Mouse (Mus musculus): ENCODE measurements at regions not wholly inside any gene's neighbourhood (a gene's known extent, or its start where the extent isn't known, plus 50 kb on each side); places are given as distances from the start of the nearest gene placed in this dataset.
A peak's percentile ranks its signal among the peaks of the same experiment; 100 is the strongest.

DNA sequence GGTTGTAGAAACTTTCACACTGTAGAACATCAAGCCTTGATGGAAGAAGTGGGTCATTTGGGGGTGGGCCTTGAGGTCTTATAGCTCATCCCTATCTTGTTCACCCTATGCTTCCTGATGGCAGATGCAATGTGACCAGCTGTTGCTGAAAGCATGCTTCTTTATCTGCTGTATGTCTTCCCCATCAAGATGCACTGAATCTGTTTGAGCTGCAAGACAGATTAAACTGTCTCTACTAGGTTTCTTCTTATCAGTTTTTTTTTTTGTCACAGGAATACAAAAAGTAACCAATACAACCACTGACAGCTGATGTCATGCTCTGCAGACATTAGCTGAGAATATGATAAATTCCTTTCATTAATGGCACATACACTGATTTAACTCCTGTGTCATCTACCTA is 505.0 kb upstream of the Fam160b2 start:
- Histone ChIP-seq H3K4me3 (ENCODE audit: low read depth, low read length) (no peak overlapping the region), H3K27ac (ENCODE audit: low read depth, low read length) (no peak overlapping the region), H3K27me3 (replicated peaks; ENCODE audit: control insufficient read depth, insufficient read depth, low read length) (no peaks in the 10 kb centered on the region), H3K4me2 (no peak overlapping the region), H3K4me1 (replicated peaks; ENCODE audit: control insufficient read depth, insufficient read depth, low read length) (no peaks in the 10 kb centered on the region), H3K36me3 (ENCODE audit: control insufficient read depth, insufficient read depth, low read length) (no peaks in the 10 kb centered on the region), H3K9ac (ENCODE audit: low read depth, low read length) (no peak overlapping the region), H3K9me3 (ENCODE audit: control insufficient read depth, low read length) (no peaks in the 10 kb centered on the region)
- DNase-seq (ENCODE audit: low spot score) (no peak), ATAC-seq (replicated peaks; ENCODE audit: low FRiP score) (no peak)

DNA sequence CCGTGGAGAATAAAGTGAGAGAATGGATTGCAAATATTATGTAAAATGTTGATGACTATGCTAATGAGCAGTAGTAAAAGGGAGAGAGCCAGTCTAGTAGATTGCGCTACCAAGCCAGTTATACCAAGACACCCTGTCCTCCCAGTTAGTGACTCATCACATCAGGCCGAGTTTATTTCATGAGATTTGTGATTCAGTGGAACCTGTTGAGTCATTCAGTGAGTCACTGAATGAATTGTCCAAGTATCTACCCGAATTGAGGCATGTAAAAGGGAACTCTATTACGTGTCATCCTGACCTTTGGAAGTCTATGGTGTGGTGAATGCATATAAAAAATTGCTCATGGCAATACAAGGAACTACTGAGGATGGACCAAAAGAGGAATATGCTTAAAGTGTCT is 504.3 kb upstream of the Fam160b2 start:
- H3K4me3 ChIP-seq (ENCODE audit: low read depth, low read length): no peak overlapping the region
- H3K4me2 ChIP-seq: no peak overlapping the region
- H3K27ac ChIP-seq (ENCODE audit: low read depth, low read length): no peak overlapping the region
- no peaks in the 10 kb centered on the region for H3K27me3 ChIP-seq (replicated peaks; ENCODE audit: control insufficient read depth, insufficient read depth, low read length)
- H3K9me3 ChIP-seq (ENCODE audit: control insufficient read depth, low read length): no peaks in the 10 kb centered on the region
- WGBS: 77% methylated on average over 5 of the region's 5 CpGs
- H3K9ac ChIP-seq (ENCODE audit: low read depth, low read length): no peak overlapping the region
- no peak for ATAC-seq (replicated peaks; ENCODE audit: low FRiP score)
- no peaks in the 10 kb centered on the region for H3K4me1 ChIP-seq (replicated peaks; ENCODE audit: control insufficient read depth, insufficient read depth, low read length)
- DNase-seq (ENCODE audit: low spot score): no peak
- H3K36me3 ChIP-seq (ENCODE audit: control insufficient read depth, insufficient read depth, low read length): no peaks in the 10 kb centered on the region

DNA sequence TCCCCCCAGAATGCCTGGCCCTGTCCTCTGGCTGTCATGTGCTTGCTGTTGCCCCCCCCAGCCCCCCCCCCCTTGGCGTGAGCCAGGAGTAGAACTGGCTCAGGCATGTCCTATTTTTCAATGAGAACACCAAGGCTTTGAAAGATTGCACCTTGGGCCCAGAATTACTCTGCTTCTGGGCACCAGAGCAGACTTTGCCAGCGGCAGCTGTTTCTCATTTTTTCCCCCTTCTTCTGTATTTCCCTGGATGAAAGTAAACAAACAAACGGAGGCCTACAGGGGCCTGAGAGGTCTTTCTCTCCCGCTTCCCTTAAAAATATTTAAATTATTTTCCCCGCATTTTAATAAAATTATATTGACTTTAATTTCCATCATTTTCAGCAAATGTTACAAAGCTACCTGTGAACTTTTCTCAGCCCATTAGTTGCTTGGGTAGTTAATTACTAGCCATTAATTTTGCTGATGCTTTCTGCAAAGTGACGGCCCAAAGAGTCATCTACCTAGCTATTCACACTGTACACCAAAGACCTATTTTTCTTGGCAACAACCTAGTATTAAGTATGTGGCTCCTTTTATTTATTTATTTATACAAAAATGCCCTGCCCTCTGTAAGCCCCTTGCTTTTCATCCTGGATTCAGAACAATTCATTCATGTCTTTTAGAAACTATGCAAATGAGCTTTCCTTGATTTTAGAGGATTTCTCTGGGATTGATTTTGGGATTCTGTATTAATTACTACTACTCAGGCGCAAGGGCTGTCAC is 496.2 kb upstream of the Fam160b2 start:
- Histone ChIP-seq H3K9me3 (ENCODE audit: control insufficient read depth, low read length) (no peaks in the 10 kb centered on the region), H3K4me2 (no peak overlapping the region), H3K27me3 (replicated peaks; ENCODE audit: control insufficient read depth, insufficient read depth, low read length) (no peaks in the 10 kb centered on the region), H3K36me3 (ENCODE audit: control insufficient read depth, insufficient read depth, low read length) (no peaks in the 10 kb centered on the region), H3K4me3 (ENCODE audit: low read depth, low read length) (no peak overlapping the region), H3K4me1 (replicated peaks; ENCODE audit: control insufficient read depth, insufficient read depth, low read length) (no peaks in the 10 kb centered on the region), H3K9ac (ENCODE audit: low read depth, low read length) (no peak overlapping the region), H3K27ac (ENCODE audit: low read depth, low read length) (no peak overlapping the region)
- ATAC-seq (replicated peaks; ENCODE audit: low FRiP score) (no peak), DNase-seq (ENCODE audit: low spot score) (no peak)
- WGBS: 80% methylated on average over 7 of the region's 7 CpGs

- Histone ChIP-seq H3K9me3 (ENCODE audit: control insufficient read depth, low read length) (no peaks in the 10 kb centered on the region), H3K27me3 (replicated peaks; ENCODE audit: control insufficient read depth, insufficient read depth, low read length) (no peaks in the 10 kb centered on the region), H3K4me1 (replicated peaks; ENCODE audit: control insufficient read depth, insufficient read depth, low read length) (no peaks in the 10 kb centered on the region), H3K4me2 (no peak overlapping the region), H3K27ac (ENCODE audit: low read depth, low read length) (no peak overlapping the region), H3K4me3 (ENCODE audit: low read depth, low read length) (no peak overlapping the region), H3K9ac (ENCODE audit: low read depth, low read length) (no peak overlapping the region), H3K36me3 (ENCODE audit: control insufficient read depth, insufficient read depth, low read length) (no peaks in the 10 kb centered on the region)
- 67% methylated on average over 8 of the region's 8 CpGs for WGBS
- ATAC-seq (replicated peaks; ENCODE audit: low FRiP score) (no peak), DNase-seq (ENCODE audit: low spot score) (no peak)
Observed at GRCm38 (mm10) chr14:71092626-71093326, 493.1 kb upstream of the Fam160b2 start.

DNA sequence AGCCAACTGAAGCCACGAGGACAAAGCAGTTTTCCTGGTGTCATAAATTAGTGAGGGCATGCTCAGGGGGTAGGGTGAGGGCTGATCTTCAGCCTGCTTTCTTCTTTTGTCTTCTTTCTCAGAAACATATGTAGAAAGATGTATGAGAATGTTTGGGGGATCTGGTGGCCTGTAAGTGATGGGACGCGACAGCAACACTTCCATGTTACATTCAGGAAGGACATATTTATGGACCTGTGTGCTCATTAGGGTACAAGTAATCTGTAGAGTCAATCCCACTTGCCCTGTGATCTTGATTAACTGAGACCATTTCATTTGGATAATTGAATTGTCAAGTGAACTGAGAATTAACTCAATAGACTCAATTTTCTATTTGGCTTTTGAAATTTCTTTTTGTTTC is 486.1 kb upstream of the Fam160b2 start:
- no peaks in the 10 kb centered on the region for H3K36me3 ChIP-seq (ENCODE audit: control insufficient read depth, insufficient read depth, low read length)
- DNase-seq (ENCODE audit: low spot score): no peak
- no peak overlapping the region for H3K27ac ChIP-seq (ENCODE audit: low read depth, low read length)
- WGBS: 79% methylated on average over 3 of the region's 3 CpGs
- H3K27me3 ChIP-seq (replicated peaks; ENCODE audit: control insufficient read depth, insufficient read depth, low read length): no peaks in the 10 kb centered on the region
- H3K4me2 ChIP-seq: no peak overlapping the region
- H3K9me3 ChIP-seq (ENCODE audit: control insufficient read depth, low read length): no peaks in the 10 kb centered on the region
- H3K4me1 ChIP-seq (replicated peaks; ENCODE audit: control insufficient read depth, insufficient read depth, low read length): no peaks in the 10 kb centered on the region
- no peak for ATAC-seq (replicated peaks; ENCODE audit: low FRiP score)
- no peak overlapping the region for H3K9ac ChIP-seq (ENCODE audit: low read depth, low read length)
- H3K4me3 ChIP-seq (ENCODE audit: low read depth, low read length): no peak overlapping the region

- no peak overlapping the region for H3K4me3 ChIP-seq (ENCODE audit: low read depth, low read length)
- no peak overlapping the region for H3K9ac ChIP-seq (ENCODE audit: low read depth, low read length)
- H3K4me1 ChIP-seq (replicated peaks; ENCODE audit: control insufficient read depth, insufficient read depth, low read length): no peaks in the 10 kb centered on the region
- no peak overlapping the region for H3K4me2 ChIP-seq
- no peak overlapping the region for H3K27ac ChIP-seq (ENCODE audit: low read depth, low read length)
- H3K27me3 ChIP-seq (replicated peaks; ENCODE audit: control insufficient read depth, insufficient read depth, low read length): no peaks in the 10 kb centered on the region
- no peaks in the 10 kb centered on the region for H3K36me3 ChIP-seq (ENCODE audit: control insufficient read depth, insufficient read depth, low read length)
- no peak for ATAC-seq (replicated peaks; ENCODE audit: low FRiP score)
- DNase-seq (ENCODE audit: low spot score): no peak
- no peaks in the 10 kb centered on the region for H3K9me3 ChIP-seq (ENCODE audit: control insufficient read depth, low read length)
Observed at GRCm38 (mm10) chr14:71082327-71082726, 482.7 kb upstream of the Fam160b2 start.

DNA sequence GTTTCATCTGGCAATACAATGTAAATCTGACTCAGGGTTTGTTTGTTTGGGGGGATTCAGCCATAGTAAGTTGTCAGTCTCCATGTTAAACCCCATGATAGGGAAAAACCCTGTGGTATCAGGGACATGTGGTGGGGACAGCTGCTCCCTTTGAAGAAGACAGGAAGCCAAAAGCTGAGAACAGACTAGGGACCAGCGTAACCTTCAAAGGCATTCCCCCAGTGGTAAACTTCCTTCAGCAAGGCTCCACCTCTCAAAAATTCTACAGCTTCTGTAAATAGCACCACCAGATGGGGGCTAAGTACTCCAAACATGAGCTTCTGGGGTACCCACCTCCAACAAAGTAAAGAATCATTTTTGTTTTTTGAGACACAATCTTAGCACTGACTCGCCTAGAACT is 476.0 kb upstream of the Fam160b2 start:
- no peaks in the 10 kb centered on the region for H3K9me3 ChIP-seq (ENCODE audit: control insufficient read depth, low read length)
- H3K9ac ChIP-seq (ENCODE audit: low read depth, low read length): no peak overlapping the region
- H3K4me2 ChIP-seq: no peak overlapping the region
- ATAC-seq (replicated peaks; ENCODE audit: low FRiP score) (no peak), DNase-seq (ENCODE audit: low spot score) (no peak)
- no peaks in the 10 kb centered on the region for H3K4me1 ChIP-seq (replicated peaks; ENCODE audit: control insufficient read depth, insufficient read depth, low read length)
- H3K36me3 ChIP-seq (ENCODE audit: control insufficient read depth, insufficient read depth, low read length): no peaks in the 10 kb centered on the region
- H3K27me3 ChIP-seq (replicated peaks; ENCODE audit: control insufficient read depth, insufficient read depth, low read length): no peaks in the 10 kb centered on the region
- no peak overlapping the region for H3K4me3 ChIP-seq (ENCODE audit: low read depth, low read length)
- H3K27ac ChIP-seq (ENCODE audit: low read depth, low read length): no peak overlapping the region
- WGBS: 63% methylated on average over 2 of the region's 2 CpGs

DNA sequence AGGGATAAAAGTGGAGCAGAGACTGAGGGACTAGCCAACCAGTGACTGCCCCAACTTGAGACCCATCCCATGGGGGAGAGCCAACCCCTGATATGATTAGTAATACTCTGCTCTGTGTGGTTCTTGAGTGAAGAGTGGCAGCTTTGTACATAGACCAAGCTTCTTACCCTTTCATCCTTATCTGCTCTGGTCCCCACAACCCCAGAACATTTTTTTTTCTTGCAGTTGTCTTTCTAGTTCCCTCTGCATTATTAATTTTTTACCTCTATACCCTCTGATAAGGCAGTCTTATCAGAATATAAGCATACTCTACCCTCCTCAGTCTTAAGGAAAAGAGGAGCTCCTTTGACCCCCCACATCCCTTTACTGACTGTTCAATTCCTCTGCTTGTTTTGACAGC is 474.4 kb upstream of the Fam160b2 start:
- no peak for ATAC-seq (replicated peaks; ENCODE audit: low FRiP score)
- Histone ChIP-seq H3K27ac (ENCODE audit: low read depth, low read length) (no peak overlapping the region), H3K36me3 (ENCODE audit: control insufficient read depth, insufficient read depth, low read length) (no peaks in the 10 kb centered on the region), H3K27me3 (replicated peaks; ENCODE audit: control insufficient read depth, insufficient read depth, low read length) (no peaks in the 10 kb centered on the region), H3K9me3 (ENCODE audit: control insufficient read depth, low read length) (no peaks in the 10 kb centered on the region), H3K4me1 (replicated peaks; ENCODE audit: control insufficient read depth, insufficient read depth, low read length) (no peaks in the 10 kb centered on the region), H3K9ac (ENCODE audit: low read depth, low read length) (no peak overlapping the region), H3K4me2 (no peak overlapping the region), H3K4me3 (ENCODE audit: low read depth, low read length) (no peak overlapping the region)
- DNase-seq (ENCODE audit: low spot score): no peak

GRCm38 (mm10) chr14:71065669-71066068 is 466.0 kb upstream of the Fam160b2 start:
- DNase-seq (ENCODE audit: low spot score): no peak
- H3K36me3 ChIP-seq (ENCODE audit: control insufficient read depth, insufficient read depth, low read length): no peaks in the 10 kb centered on the region
- no peaks in the 10 kb centered on the region for H3K4me1 ChIP-seq (replicated peaks; ENCODE audit: control insufficient read depth, insufficient read depth, low read length)
- ATAC-seq (replicated peaks; ENCODE audit: low FRiP score): peak; percentile 56
- H3K9me3 ChIP-seq (ENCODE audit: control insufficient read depth, low read length): no peaks in the 10 kb centered on the region
- H3K4me2 ChIP-seq: no peak overlapping the region
- no peaks in the 10 kb centered on the region for H3K27me3 ChIP-seq (replicated peaks; ENCODE audit: control insufficient read depth, insufficient read depth, low read length)
- H3K4me3 ChIP-seq (ENCODE audit: low read depth, low read length): no peak overlapping the region
- WGBS: 26% methylated on average over 4 of the region's 4 CpGs
- no peak overlapping the region for H3K9ac ChIP-seq (ENCODE audit: low read depth, low read length)
- H3K27ac ChIP-seq (ENCODE audit: low read depth, low read length): no peak overlapping the region
